Mouse (Mus musculus): Measurements from ENCODE around the gene Inava.

DNA sequence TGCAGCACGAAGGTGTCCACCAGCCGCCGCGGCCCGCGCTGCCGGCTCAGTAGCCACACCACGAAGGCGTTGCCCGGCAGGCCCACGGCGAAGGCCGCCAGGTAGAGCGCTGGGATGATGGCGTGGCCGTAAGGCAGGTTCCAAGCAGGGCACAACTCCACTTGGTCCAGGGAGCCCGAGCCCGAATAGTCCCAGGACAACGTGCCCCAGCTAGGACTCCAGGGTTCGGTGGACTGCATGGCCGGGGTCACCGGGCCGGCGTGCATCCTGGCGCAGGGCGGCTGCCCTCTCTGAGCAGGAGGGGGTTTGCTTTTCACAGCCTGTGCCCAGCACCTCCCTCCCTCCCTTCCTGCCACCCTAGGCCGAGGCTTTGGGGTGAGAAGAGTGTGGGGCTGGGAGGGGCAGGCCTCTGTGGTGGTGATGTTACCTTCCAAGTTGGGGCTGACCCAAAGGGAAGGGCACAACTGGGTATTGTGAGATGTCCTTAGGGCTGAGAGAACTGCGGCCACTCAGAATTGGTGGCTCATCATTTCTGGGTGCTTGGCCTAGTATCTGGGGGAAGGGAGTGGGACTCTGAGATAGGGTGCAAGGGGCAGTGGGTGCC, 26.7 kb upstream of the Inava start, which contains the start of gene Gpr25:
- TF ChIP-seq CTCF (IDR thresholded peaks at IDR 0.05; ENCODE audit: low read depth, low read length) (no peak), EP300 (IDR thresholded peaks at IDR 0.05; ENCODE audit: insufficient read depth, low read depth, low read length) (no peak), POLR2A (IDR thresholded peaks at IDR 0.05; ENCODE audit: insufficient read depth, low read length) (no peak)
